Comparison of ENCODE assay signal across 10 mouse cellular contexts in the genomic region with DNA sequence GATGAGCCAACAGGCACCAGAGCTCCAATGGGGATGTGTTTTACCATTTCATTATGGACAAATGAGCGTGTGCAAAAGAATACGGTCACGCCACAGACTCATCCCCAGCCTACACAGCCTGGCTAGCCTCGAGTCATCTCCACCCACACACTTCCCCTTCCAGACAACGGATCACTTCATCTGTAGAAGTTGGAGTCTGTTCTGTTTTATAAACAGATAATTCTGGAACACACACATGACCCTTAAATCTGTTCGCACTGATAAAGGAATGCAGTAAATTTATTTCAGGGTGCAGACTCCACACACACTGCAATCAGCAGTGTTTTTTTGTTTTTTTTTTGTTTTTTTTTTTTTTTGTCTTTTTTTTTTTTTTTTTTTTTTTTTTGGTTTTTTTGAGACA. TPM values are rescaled to one million over a fixed set of nuclear protein-coding genes. Genes with fewer than 3 reads are reported as not detected.
A peak's percentile ranks its signal among the peaks of the same experiment; 100 is the strongest.
DNase-seq lines count a peak whose midpoint lies in the region; ATAC-seq lines count a peak whose summit lies in the region.
"Had no signal": no experiment of that assay in that cellular context is flagged by ENCODE, and none has a peak within 500 bp of the region (broad histone marks: within the 10 kb centered on the region; RNA-seq: fewer than 3 reads in every experiment).

No protein-coding gene starts in this region.

- 0 out of 2 replicates have a peak, but pooled peaks have one; percentile 18 for ATAC-seq in heart, embryonic 16.5 days (replicated peaks; ENCODE audit: extremely low read depth, insufficient read depth, low FRiP score)
- peak; percentile 89 for ATAC-seq in megakaryocyte-erythroid progenitor cell, adult 5-6 weeks (replicated peaks; ENCODE audit: low FRiP score, low TSS enrichment, poor library complexity, severe bottlenecking)
- no peak for ATAC-seq in neural tube, embryonic 15.5 days (ENCODE audit: low FRiP score)

- peaks cover 6% of the 10 kb centered on the region; the same call in 1 of the 2 replicates for H3K4me1 ChIP-seq in heart, embryonic 16.5 days (ENCODE audit: control insufficient read depth, insufficient read depth, low read length)
- H3K4me1 ChIP-seq in neural tube, embryonic 15.5 days = no peaks in the 10 kb centered on the region
- H3K4me1 ChIP-seq: hindbrain, embryonic 13.5 days had no signal

- 61% methylated on average over 6 of the region's 6 CpGs for WGBS in heart, embryonic 16.5 days
- 87% methylated on average over 6 of the region's 6 CpGs for WGBS in neural tube, embryonic 15.5 days

- H3K9me3 ChIP-seq in heart, embryonic 16.5 days (replicated peaks; ENCODE audit: control insufficient read depth, low read length) = no peaks in the 10 kb centered on the region
- no peaks in the 10 kb centered on the region for H3K9me3 ChIP-seq in neural tube, embryonic 15.5 days (replicated peaks)
- H3K9me3 ChIP-seq: hindbrain, embryonic 13.5 days had no signal

- intact Hi-C loops in heart, postnatal 25 days (cut with DNase I) = no loop called here

- no peak overlapping the region for H3K4me2 ChIP-seq in heart, embryonic 16.5 days (ENCODE audit: low read depth, low read length)
- no peak overlapping the region for H3K4me2 ChIP-seq in neural tube, embryonic 15.5 days
- H3K4me2 ChIP-seq: hindbrain, embryonic 13.5 days had no signal

- no peak for DNase-seq in heart, postnatal 25 days (ENCODE audit: low spot score)
- DNase-seq in MEL-GATA-1-ER (ENCODE audit: extremely low read depth, low read depth) = peak; percentile 97
- peak; percentile 61 for DNase-seq in induced T-regulatory cell, adult 2 months (ENCODE audit: low read depth)
- no peak for DNase-seq in MN1 (ENCODE audit: low spot score)
- no peak for DNase-seq in testis, postnatal 10 days (ENCODE audit: low spot score)
- DNase-seq: adrenal gland, postnatal 25 days had no signal

- H3K36me3 ChIP-seq in heart, embryonic 16.5 days (ENCODE audit: control insufficient read depth, insufficient read depth) = no peaks in the 10 kb centered on the region
- H3K36me3 ChIP-seq in neural tube, embryonic 15.5 days = no peaks in the 10 kb centered on the region
- H3K36me3 ChIP-seq: hindbrain, embryonic 13.5 days had no signal

- no peak overlapping the region for H3K9ac ChIP-seq in heart, embryonic 16.5 days (ENCODE audit: low read length)
- no peak overlapping the region for H3K9ac ChIP-seq in neural tube, embryonic 15.5 days (replicated peaks)
- H3K9ac ChIP-seq: hindbrain, embryonic 13.5 days had no signal

- no peaks in the 10 kb centered on the region for H3K27me3 ChIP-seq in heart, embryonic 16.5 days (ENCODE audit: control insufficient read depth, insufficient read depth, low read length)
- no peaks in the 10 kb centered on the region for H3K27me3 ChIP-seq in neural tube, embryonic 15.5 days (replicated peaks)

- H3K27ac ChIP-seq in heart, embryonic 16.5 days (ENCODE audit: low read length) = no peak overlapping the region
- no peak overlapping the region for H3K27ac ChIP-seq in neural tube, embryonic 15.5 days (replicated peaks)
- H3K27ac ChIP-seq: hindbrain, embryonic 13.5 days had no signal

- no peak overlapping the region for H3K4me3 ChIP-seq in heart, embryonic 16.5 days (ENCODE audit: low read length)
- no peak overlapping the region for H3K4me3 ChIP-seq in neural tube, embryonic 15.5 days (replicated peaks)
- H3K4me3 ChIP-seq: hindbrain, embryonic 13.5 days had no signal

RNA-seq across cellular contexts. Expression of a gene that starts 7.5 kb away (rescaled TPM):
- polyA plus RNA-seq in heart, embryonic 16.5 days (2015; fragmentation: Nextera tagmentation; extraction: Ambion mirVana) = 5.0 and 5.9 TPM in 2 replicates
- total RNA-seq in heart, postnatal 25 days (2021) = 1 to 10 TPM; 7.0 to 8.8 TPM
- total RNA-seq in megakaryocyte-erythroid progenitor cell, adult 5-6 weeks (2014; fragmentation: Nextera tagmentation) = 60.4 and 66.1 TPM in 2 replicates
- total RNA-seq in megakaryocyte-erythroid progenitor cell, adult 5-6 weeks (2017) = 48.0 and 48.9 TPM in 2 replicates
- 6.0 and 10.7 TPM in 2 replicates for polyA plus RNA-seq in neural tube, embryonic 15.5 days (2015; fragmentation: Nextera tagmentation; extraction: Ambion mirVana)

Comparison
In these comparisons a context has a peak if more than half of its experiments do, and no peak if none do; other contexts are left out.
1. DNase-seq: peak in MEL-GATA-1-ER (single experiment) and induced T-regulatory cell, adult 2 months (single experiment); none in heart, postnatal 25 days (single experiment), MN1 (single experiment) and testis, postnatal 10 days (single experiment).
2. RNA of a gene that starts 7.5 kb away (total RNA-seq): 48.0 to 66.1 TPM in megakaryocyte-erythroid progenitor cell, adult 5-6 weeks; 7.0 to 8.8 TPM in heart, postnatal 25 days; every median in the first group is over 4 times any median in the second.